Mouse (Mus musculus): ENCODE data around the gene Fam71e1. TPM values are rescaled to one million over a fixed set of nuclear protein-coding genes. Genes with fewer than 3 reads are reported as not detected.

Gene Fam71e1
- polyA plus RNA-seq, 1 experiment from 2014 or later = 17.9 TPM

DNA sequence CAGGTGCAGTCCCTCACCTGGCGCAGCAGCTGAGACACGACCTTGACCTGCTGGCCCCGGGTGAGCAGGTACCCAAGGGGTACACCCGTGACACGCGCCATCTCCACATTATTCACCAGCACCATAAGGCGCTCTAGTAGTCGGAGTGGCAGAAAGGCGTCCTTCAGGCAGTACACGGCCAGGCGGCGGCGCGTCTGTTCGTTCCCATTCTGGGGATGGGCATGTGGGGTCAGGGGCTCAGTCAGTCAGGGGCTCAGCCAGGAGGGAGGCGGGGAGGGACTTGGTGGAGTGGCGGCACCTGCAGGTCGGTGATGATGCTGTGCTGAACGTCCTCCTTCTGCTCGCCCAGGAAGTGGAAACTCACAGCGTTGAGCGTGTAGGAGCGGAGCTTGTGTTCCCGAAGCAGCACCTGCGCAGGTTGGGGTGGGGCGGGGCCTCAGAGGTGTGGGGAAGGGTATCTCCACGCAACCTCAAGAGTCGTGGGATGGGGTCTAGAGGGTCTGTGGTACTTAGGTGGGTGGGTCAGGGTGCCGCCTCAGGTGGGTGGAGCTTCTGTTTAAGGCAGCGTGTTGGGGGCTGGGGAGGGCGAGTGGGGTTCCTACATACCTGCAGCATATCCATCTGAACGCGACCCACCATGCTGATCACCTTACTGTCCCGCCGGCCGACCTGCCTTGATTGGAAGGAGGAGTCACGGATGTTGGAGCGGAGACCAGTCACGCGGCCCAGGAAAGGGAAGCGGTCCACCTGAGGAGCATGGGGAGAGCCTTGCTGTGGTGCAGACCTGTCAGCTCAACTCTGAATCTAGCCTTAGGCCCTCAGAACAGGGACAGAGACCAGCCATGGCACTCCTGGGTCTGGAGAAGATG lies 42.6 kb downstream of the Fam71e1 start:
- Histone ChIP-seq H3K27me3 (ENCODE audit: control insufficient read depth, insufficient read depth, low read length) (no peaks in the 10 kb centered on the region), H3K4me1 (ENCODE audit: control insufficient read depth, insufficient read depth, low read length) (no peaks in the 10 kb centered on the region), H3K36me3 (ENCODE audit: control insufficient read depth, insufficient read depth, low read length) (peaks cover 57% of the 10 kb centered on the region), H3K27ac (ENCODE audit: low read length) (no peak overlapping the region), H3K4me2 (replicated peaks; ENCODE audit: low read depth, low read length) (no peak overlapping the region), H3K9ac (replicated peaks; ENCODE audit: low read depth, low read length) (no peak overlapping the region), H3K9me3 (ENCODE audit: control insufficient read depth, low read depth, low read length) (no peaks in the 10 kb centered on the region), H3K4me3 (ENCODE audit: low read depth, low read length) (no peak overlapping the region)
- ATAC-seq (ENCODE audit: insufficient number of reproducible peaks, insufficient read depth, low FRiP score, low read depth) = no peak
- 91% methylated on average over 41 of the region's 41 CpGs for WGBS

DNA sequence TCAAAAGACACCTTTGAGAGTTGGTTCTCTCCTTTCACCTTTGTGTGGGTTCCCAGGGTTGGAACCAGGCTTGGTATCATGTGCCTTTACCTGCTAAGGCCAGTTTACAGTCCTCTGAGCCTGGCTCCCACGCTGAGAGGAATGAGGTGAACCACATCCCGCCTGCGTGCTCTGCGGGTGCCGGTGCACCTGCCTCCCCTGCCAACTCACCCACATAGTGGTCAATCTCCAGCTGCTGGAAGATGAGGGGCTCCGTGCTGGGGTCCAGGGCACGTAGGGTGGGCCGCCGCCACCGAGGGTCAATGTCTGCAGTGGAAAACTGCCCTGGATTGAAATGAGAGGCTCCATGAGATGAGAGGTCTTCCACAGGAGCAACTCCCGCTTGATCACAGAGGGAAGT lies 46.2 kb downstream of the Fam71e1 start:
- Histone ChIP-seq H3K27ac (ENCODE audit: low read length) (no peak overlapping the region), H3K9ac (replicated peaks; ENCODE audit: low read depth, low read length) (no peak overlapping the region), H3K27me3 (ENCODE audit: control insufficient read depth, insufficient read depth, low read length) (no peaks in the 10 kb centered on the region), H3K9me3 (ENCODE audit: control insufficient read depth, low read depth, low read length) (peaks cover 3% of the 10 kb centered on the region; the same call in 1 of the 2 replicates), H3K36me3 (ENCODE audit: control insufficient read depth, insufficient read depth, low read length) (peaks cover 40% of the 10 kb centered on the region), H3K4me2 (replicated peaks; ENCODE audit: low read depth, low read length) (no peak overlapping the region), H3K4me3 (ENCODE audit: low read depth, low read length) (no peak overlapping the region), H3K4me1 (ENCODE audit: control insufficient read depth, insufficient read depth, low read length) (peaks cover 6% of the 10 kb centered on the region)
- WGBS = 91% methylated on average over 11 of the region's 11 CpGs
- no peak for ATAC-seq (ENCODE audit: insufficient number of reproducible peaks, insufficient read depth, low FRiP score, low read depth)

DNA sequence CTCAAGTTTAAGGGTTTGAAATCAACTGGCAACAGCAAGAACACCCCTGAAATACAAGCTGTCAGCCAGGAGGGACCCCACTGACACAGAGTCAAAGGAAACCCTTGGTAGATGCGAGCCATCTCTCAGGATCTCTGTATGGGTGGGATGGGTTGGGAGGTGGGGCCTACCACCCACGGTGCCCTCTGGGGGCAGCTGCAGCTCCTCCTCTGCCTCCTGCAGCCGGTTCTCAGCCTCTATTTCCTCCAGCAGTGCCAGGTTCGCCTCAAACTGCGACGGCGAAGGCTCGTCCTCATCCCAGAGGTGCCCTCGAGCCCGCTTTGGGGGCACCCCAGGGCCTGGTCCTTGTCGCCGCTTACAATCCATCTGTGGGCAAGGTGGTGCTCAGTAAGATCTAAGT lies 46.7 kb downstream of the Fam71e1 start:
- Histone ChIP-seq H3K9ac (replicated peaks; ENCODE audit: low read depth, low read length) (no peak overlapping the region), H3K4me2 (replicated peaks; ENCODE audit: low read depth, low read length) (no peak overlapping the region), H3K9me3 (ENCODE audit: control insufficient read depth, low read depth, low read length) (peaks cover 3% of the 10 kb centered on the region; the same call in 1 of the 2 replicates), H3K36me3 (ENCODE audit: control insufficient read depth, insufficient read depth, low read length) (peaks cover 36% of the 10 kb centered on the region), H3K4me3 (ENCODE audit: low read depth, low read length) (no peak overlapping the region), H3K27me3 (ENCODE audit: control insufficient read depth, insufficient read depth, low read length) (no peaks in the 10 kb centered on the region), H3K4me1 (ENCODE audit: control insufficient read depth, insufficient read depth, low read length) (peaks cover 12% of the 10 kb centered on the region), H3K27ac (ENCODE audit: low read length) (no peak overlapping the region)
- no peak for ATAC-seq (ENCODE audit: insufficient number of reproducible peaks, insufficient read depth, low FRiP score, low read depth)
- 81% methylated on average over 12 of the region's 12 CpGs for WGBS

DNA sequence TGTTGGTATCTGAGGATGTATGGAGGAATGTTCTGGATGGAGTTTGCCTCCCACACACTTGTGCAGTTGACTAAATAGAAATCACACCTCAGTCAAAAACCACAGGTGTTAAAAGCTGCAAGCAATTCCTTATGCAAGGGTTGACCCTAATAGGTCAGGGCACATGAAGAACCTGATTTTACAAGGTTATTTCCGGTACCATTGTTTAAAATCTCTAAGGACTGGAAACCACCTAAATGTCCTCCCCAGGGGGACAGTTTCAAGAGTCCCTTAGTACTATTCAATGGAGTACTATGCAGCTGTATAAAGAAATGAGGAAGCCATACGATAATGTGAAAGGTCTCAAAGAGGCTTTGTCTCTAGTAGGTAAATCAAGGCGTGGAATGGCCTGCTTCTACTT lies 49.9 kb downstream of the Fam71e1 start:
- no peak for ATAC-seq (ENCODE audit: insufficient number of reproducible peaks, insufficient read depth, low FRiP score, low read depth)
- Histone ChIP-seq H3K27me3 (ENCODE audit: control insufficient read depth, insufficient read depth, low read length) (no peaks in the 10 kb centered on the region), H3K4me3 (ENCODE audit: low read depth, low read length) (no peak overlapping the region), H3K9ac (replicated peaks; ENCODE audit: low read depth, low read length) (no peak overlapping the region), H3K27ac (ENCODE audit: low read length) (no peak overlapping the region), H3K36me3 (ENCODE audit: control insufficient read depth, insufficient read depth, low read length) (peaks cover 32% of the 10 kb centered on the region), H3K9me3 (ENCODE audit: control insufficient read depth, low read depth, low read length) (peaks cover 3% of the 10 kb centered on the region; the same call in 1 of the 2 replicates), H3K4me2 (replicated peaks; ENCODE audit: low read depth, low read length) (no peak overlapping the region), H3K4me1 (ENCODE audit: control insufficient read depth, insufficient read depth, low read length) (peaks cover 12% of the 10 kb centered on the region)
- 98% methylated on average over 3 of the region's 3 CpGs for WGBS

DNA sequence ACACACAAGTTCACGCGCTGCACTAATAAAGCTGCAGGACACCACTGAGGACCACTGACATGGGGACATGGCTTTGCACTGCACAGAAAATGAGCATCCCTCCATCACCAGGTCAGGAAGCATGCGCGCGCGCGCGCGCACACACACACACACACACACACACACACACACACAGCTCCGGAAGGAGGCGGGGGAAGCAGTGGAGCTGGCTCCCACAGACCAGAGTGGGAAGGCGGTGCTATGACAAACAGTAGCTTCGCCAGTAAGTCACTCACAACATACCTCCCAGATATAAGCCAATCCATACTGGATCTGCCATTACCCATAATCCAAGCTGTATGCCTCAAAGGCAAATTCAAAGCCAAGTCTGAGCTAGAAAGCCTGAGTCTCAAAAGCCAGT lies 50.7 kb downstream of the Fam71e1 start:
- ATAC-seq (ENCODE audit: insufficient number of reproducible peaks, insufficient read depth, low FRiP score, low read depth) = no peak
- H3K4me2 ChIP-seq (replicated peaks; ENCODE audit: low read depth, low read length) = peak overlapping the region; percentile 87; the same call in 1 of the 2 replicates
- H3K4me1 ChIP-seq (ENCODE audit: control insufficient read depth, insufficient read depth, low read length) = peaks cover 12% of the 10 kb centered on the region
- peaks cover 3% of the 10 kb centered on the region; the same call in 1 of the 2 replicates for H3K9me3 ChIP-seq (ENCODE audit: control insufficient read depth, low read depth, low read length)
- H3K9ac ChIP-seq (replicated peaks; ENCODE audit: low read depth, low read length) = 0 out of 2 replicates have a peak overlapping the region, but pooled peaks have one; percentile 63
- no peaks in the 10 kb centered on the region for H3K27me3 ChIP-seq (ENCODE audit: control insufficient read depth, insufficient read depth, low read length)
- 91% methylated on average over 13 of the region's 13 CpGs for WGBS
- peaks cover 35% of the 10 kb centered on the region for H3K36me3 ChIP-seq (ENCODE audit: control insufficient read depth, insufficient read depth, low read length)
- 0 out of 2 replicates have a peak overlapping the region, but pooled peaks have one; percentile 64 for H3K4me3 ChIP-seq (ENCODE audit: low read depth, low read length)
- no peak overlapping the region for H3K27ac ChIP-seq (ENCODE audit: low read length)

DNA sequence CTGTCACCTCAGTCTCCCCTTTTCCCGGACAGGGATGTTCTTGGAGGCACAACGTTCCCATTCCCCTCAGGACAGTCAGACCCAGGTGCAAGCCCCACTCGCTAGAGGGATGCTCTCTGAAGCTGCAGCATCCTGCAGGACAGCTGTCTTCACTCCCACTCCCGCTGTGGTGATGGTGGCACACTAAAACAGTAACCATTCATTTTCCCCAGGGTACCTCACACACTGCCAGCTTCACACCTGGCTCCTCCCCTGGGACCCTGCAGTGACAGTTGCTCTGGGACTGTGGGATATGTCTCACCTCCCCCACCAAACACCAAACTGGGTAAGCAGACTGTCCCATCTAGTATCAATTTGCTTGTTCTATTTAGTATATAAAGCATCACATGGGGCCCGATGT lies 51.3 kb downstream of the Fam71e1 start:
- no peak for ATAC-seq (ENCODE audit: insufficient number of reproducible peaks, insufficient read depth, low FRiP score, low read depth)
- H3K27ac ChIP-seq (ENCODE audit: low read length) = no peak overlapping the region
- H3K4me3 ChIP-seq (ENCODE audit: low read depth, low read length) = peak overlapping the region; percentile 64

DNA sequence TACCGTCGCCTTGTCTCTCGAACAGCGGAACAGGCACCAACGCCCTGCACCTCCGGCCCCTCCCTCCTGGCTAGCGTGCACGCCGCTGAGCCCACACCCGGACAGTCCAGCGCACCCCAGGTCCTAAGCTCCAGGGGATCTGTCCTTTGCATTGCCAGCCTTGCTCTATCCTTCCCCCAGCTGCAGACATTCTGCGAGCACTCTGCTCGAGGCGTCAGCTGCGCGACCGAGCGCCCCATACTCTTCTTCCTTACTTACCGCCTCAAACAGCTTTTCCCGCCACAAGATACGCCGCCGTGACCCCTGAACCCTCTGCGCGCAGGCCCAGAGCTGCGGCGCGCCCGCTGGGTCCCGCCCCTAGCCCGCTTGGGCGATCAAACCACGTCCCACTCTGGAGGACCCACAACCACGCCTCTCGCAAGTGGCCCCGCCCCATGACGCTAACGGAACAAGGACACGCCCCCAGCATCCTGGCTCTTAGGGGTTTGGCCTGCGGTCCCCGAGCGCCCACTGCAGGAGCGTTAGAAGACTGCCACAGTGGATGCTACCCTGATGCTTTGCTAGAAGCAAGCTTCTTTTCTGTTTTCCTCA lies 52.2 kb downstream of the Fam71e1 start, which contains the start of gene Pold1:
Gene Pold1, minus strand, starts transcription at position 353 of the 591 bp plus-strand sequence.
- peak; percentile 95 for ATAC-seq (ENCODE audit: insufficient number of reproducible peaks, insufficient read depth, low FRiP score, low read depth)
- Histone ChIP-seq H3K27me3 (ENCODE audit: control insufficient read depth, insufficient read depth, low read length) (no peaks in the 10 kb centered on the region), H3K36me3 (ENCODE audit: control insufficient read depth, insufficient read depth, low read length) (peaks cover 27% of the 10 kb centered on the region), H3K9ac (replicated peaks; ENCODE audit: low read depth, low read length) (peak within 1 kb of the TSS; percentile 63), H3K27ac (ENCODE audit: low read length) (peak within 1 kb of the TSS; percentile 77), H3K4me2 (replicated peaks; ENCODE audit: low read depth, low read length) (peak within 1 kb of the TSS; percentile 87), H3K9me3 (ENCODE audit: control insufficient read depth, low read depth, low read length) (peaks cover 3% of the 10 kb centered on the region; the same call in 1 of the 2 replicates), H3K4me1 (ENCODE audit: control insufficient read depth, insufficient read depth, low read length) (peaks cover 16% of the 10 kb centered on the region), H3K4me3 (ENCODE audit: low read depth, low read length) (peak within 1 kb of the TSS; percentile 64)
- WGBS = 0% methylated on average over 43 of the region's 43 CpGs

More for the DNA sequence above, 51.3 kb downstream of the Fam71e1 start:
- 15% methylated on average over 5 of the region's 5 CpGs for WGBS
- Histone ChIP-seq H3K27me3 (ENCODE audit: control insufficient read depth, insufficient read depth, low read length) (no peaks in the 10 kb centered on the region), H3K9ac (replicated peaks; ENCODE audit: low read depth, low read length) (peak overlapping the region; percentile 63), H3K4me2 (replicated peaks; ENCODE audit: low read depth, low read length) (peak overlapping the region; percentile 87), H3K4me1 (ENCODE audit: control insufficient read depth, insufficient read depth, low read length) (peaks cover 13% of the 10 kb centered on the region), H3K9me3 (ENCODE audit: control insufficient read depth, low read depth, low read length) (peaks cover 3% of the 10 kb centered on the region; the same call in 1 of the 2 replicates), H3K36me3 (ENCODE audit: control insufficient read depth, insufficient read depth, low read length) (peaks cover 32% of the 10 kb centered on the region)

DNA sequence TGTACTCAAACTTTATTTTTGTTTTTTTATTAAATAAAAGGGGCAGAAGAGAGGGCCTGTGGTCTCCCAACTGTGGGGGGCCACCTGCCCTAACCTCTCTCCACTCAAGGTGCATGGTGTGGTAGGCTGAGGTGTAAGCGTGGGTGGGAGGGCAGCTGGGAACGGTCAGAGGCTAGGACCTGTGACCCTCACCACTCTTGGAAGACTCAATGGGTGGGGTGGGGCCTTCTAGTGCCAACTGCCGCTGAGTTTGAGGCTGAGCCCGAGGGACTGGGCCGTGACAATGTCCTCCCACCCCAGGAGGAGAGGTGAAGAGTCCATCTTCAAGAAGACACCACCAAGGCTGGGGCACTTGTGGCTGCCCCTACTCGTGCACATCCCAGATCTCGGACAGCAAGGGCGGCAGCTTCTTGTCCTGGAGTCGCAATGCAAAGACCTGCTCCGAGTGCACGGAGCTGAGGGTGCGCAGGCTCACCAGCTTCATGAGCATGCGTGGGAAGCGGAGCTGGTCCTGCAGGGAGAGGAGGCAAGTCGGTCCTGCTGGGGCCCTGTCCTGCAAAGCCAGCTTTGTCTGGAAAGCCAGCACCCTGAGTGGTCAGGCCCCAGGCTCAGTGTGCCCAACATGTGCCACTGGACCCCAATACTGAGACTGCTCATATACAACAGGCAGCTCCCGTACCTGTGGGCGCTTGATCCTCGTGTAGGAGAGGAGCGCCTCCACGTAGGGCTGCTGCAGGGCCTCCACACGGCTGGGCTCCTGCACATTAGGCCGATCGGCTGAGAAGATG lies 53.4 kb downstream of the Fam71e1 start:
- Histone ChIP-seq H3K4me2 (replicated peaks; ENCODE audit: low read depth, low read length) (no peak overlapping the region), H3K4me3 (ENCODE audit: low read depth, low read length) (no peak overlapping the region), H3K9ac (replicated peaks; ENCODE audit: low read depth, low read length) (no peak overlapping the region), H3K27me3 (ENCODE audit: control insufficient read depth, insufficient read depth, low read length) (no peaks in the 10 kb centered on the region), H3K9me3 (ENCODE audit: control insufficient read depth, low read depth, low read length) (peaks cover 3% of the 10 kb centered on the region; the same call in 1 of the 2 replicates), H3K36me3 (ENCODE audit: control insufficient read depth, insufficient read depth, low read length) (peaks cover 27% of the 10 kb centered on the region), H3K4me1 (ENCODE audit: control insufficient read depth, insufficient read depth, low read length) (peaks cover 16% of the 10 kb centered on the region), H3K27ac (ENCODE audit: low read length) (no peak overlapping the region)
- 94% methylated on average over 23 of the region's 23 CpGs for WGBS
- no peak for ATAC-seq (ENCODE audit: insufficient number of reproducible peaks, insufficient read depth, low FRiP score, low read depth)

Data from stomach, embryonic 14.5 days (tissue).